Mouse (Mus musculus) adrenal gland, postnatal 14 days (tissue): Measurements from ENCODE around the gene Cd33. TPM values are rescaled to one million over a fixed set of nuclear protein-coding genes. Genes with fewer than 3 reads are reported as not detected.

Experiments used
- DNase-seq: peaks from one replicate; pipeline ENCODE4 v3.0.0; 2021; ENCODE audit warnings: mixed read lengths
- total RNA-seq: library from RNA; stranded (reverse); gene quantifications from 2 replicates; pipeline ENCODE4 v1.2.3, GENCODE M21; 2021

Gene Cd33
- total RNA-seq, 1 experiment from 2014 or later: 2.7 TPM

- no peak for DNase-seq
These were observed 29.2 kb downstream of the Cd33 start for GRCm38 (mm10) chr7:43515076-43515475.

GRCm38 (mm10) chr7:43512519-43512918 is 31.7 kb downstream of the Cd33 start:
- no peak for DNase-seq

- no peak for DNase-seq
These were observed 32.3 kb downstream of the Cd33 start for GRCm38 (mm10) chr7:43511707-43512478.

GRCm38 (mm10) chr7:43495343-43496021 is 48.7 kb downstream of the Cd33 start:
- peak; percentile 67 for DNase-seq

GRCm38 (mm10) chr7:43490861-43491260 is 53.4 kb downstream of the Cd33 start:
- no peak for DNase-seq

GRCm38 (mm10) chr7:43490182-43490584 is 54.0 kb downstream of the Cd33 start:
- DNase-seq: peak; percentile 74

GRCm38 (mm10) chr7:43489631-43490125 is 54.5 kb downstream of the Cd33 start, which contains the start of gene Iglon5:
Gene Iglon5 (minus strand): TSS chr7:43490075.
- no peak for DNase-seq

GRCm38 (mm10) chr7:43488646-43489045 is 55.6 kb downstream of the Cd33 start:
- DNase-seq: no peak

GRCm38 (mm10) chr7:43483236-43483635 is 61.0 kb downstream of the Cd33 start:
- peak; percentile 61 for DNase-seq

GRCm38 (mm10) chr7:43482090-43482716 is 62.0 kb downstream of the Cd33 start:
- peak; percentile 57 for DNase-seq

- DNase-seq: no peak
These were observed 63.0 kb downstream of the Cd33 start for GRCm38 (mm10) chr7:43481191-43481590.

- DNase-seq: no peak
These were observed 67.9 kb downstream of the Cd33 start for GRCm38 (mm10) chr7:43476376-43476775.

- peak; percentile 56 for DNase-seq
These were observed 68.5 kb downstream of the Cd33 start for GRCm38 (mm10) chr7:43475706-43476105.

Other genes with a start within 250 kb of the Cd33 start
- gene Zfp715, start 231.1 kb downstream of the Cd33 start, total RNA-seq: 19.9 and 21.6 TPM in 2 replicates
- gene Siglecf, start 193.1 kb downstream of the Cd33 start, total RNA-seq: 0.15 TPM in 1 of 2 replicates, not detected in the other
- gene Siglecg, start 136.2 kb downstream of the Cd33 start, total RNA-seq: 2.0 and 6.2 TPM in 2 replicates
- not detected in 2 replicates for gene Lim2, start 116.8 kb downstream of the Cd33 start, total RNA-seq
- 3.9 TPM in 1 of 2 replicates, not detected in the other for gene Nkg7, start 107.4 kb downstream of the Cd33 start, total RNA-seq
- not detected in 2 replicates for gene Cldnd2, start 103.6 kb downstream of the Cd33 start, total RNA-seq
- gene Etfb, start 100.3 kb downstream of the Cd33 start, total RNA-seq: 1,201 and 1,373 TPM in 2 replicates
- 0.82 TPM in 1 of 2 replicates, not detected in the other for gene Gm45233, start 100.3 kb downstream of the Cd33 start, total RNA-seq
- 2.3 and 3.2 TPM in 2 replicates for gene Vsig10l, start 81.3 kb downstream of the Cd33 start, total RNA-seq
- gene Iglon5, start 54.4 kb downstream of the Cd33 start, total RNA-seq: 1.9 and 2.1 TPM in 2 replicates
- not detected in 2 replicates for gene 4931406B18Rik, start 38.5 kb downstream of the Cd33 start, total RNA-seq
- 2.2 and 3.2 TPM in 2 replicates for gene Zfp658, start 17.8 kb upstream of the Cd33 start, total RNA-seq
- gene Zfp719, start 35.2 kb upstream of the Cd33 start, total RNA-seq: 11.9 and 16.9 TPM in 2 replicates
- gene Zfp819, start 62.7 kb upstream of the Cd33 start, total RNA-seq: not detected in 2 replicates
- gene Ceacam18, start 90.3 kb upstream of the Cd33 start, total RNA-seq: 0.22 TPM in 1 of 2 replicates, not detected in the other
- gene Siglece, start 115.7 kb upstream of the Cd33 start, total RNA-seq: 1.1 and 1.4 TPM in 2 replicates
- 9.3 and 10.1 TPM in 2 replicates for gene Ctu1, start 127.6 kb upstream of the Cd33 start, total RNA-seq
- gene Klk14, start 146.0 kb upstream of the Cd33 start, total RNA-seq: not detected in 2 replicates
- not detected in 2 replicates for gene Klk13, start 168.1 kb upstream of the Cd33 start, total RNA-seq
- not detected in 2 replicates for gene Klk12, start 224.5 kb upstream of the Cd33 start, total RNA-seq
- gene Klk11, start 230.2 kb upstream of the Cd33 start, total RNA-seq: not detected in 2 replicates
- 0.26 TPM in 1 of 2 replicates, not detected in the other for gene Klk10, start 236.6 kb upstream of the Cd33 start, total RNA-seq
- not detected in 2 replicates for gene Klk9, start 247.5 kb upstream of the Cd33 start, total RNA-seq